Mouse (Mus musculus) heart, embryonic 14.5 days (tissue): ENCODE data around the gene Ebf1. TPM values are rescaled to one million over a fixed set of nuclear protein-coding genes. Genes with fewer than 3 reads are reported as not detected.

Experiments
- ATAC-seq: fragments of 200-750 bp; cut with Nextera tagmentation; 2 replicates; pipeline ENCODE4 v1.8.0; 2017; ENCODE audit warnings: low read depth, moderate TSS enrichment; ENCODE audit not compliant: insufficient number of reproducible peaks, insufficient read depth, low FRiP score
- H3K27ac ChIP-seq, 2 experiments: fragments of 200-500 bp in 1 of 2; fragments of 300-500 bp in 1 of 2; sonication (generic) in 1 of 2; replicated peaks in 1 of 2; 2 replicates each; pipeline ENCODE4 v1.5.1; 2012 to 2014; ENCODE audit warnings: low read depth in 2 of 2, low read length in 2 of 2, control low read depth in 1 of 2, mild to moderate bottlenecking in 1 of 2, mixed read lengths in 1 of 2; ENCODE audit not compliant: control insufficient read depth in 1 of 2, insufficient read depth in 1 of 2
- H3K27me3 ChIP-seq: fragments of 300-500 bp; sonication (generic); 2 replicates; pipeline ENCODE4 v1.6.1; 2014; ENCODE audit warnings: mild to moderate bottlenecking, low read length, control low read depth; ENCODE audit not compliant: control insufficient read depth, insufficient read depth
- H3K36me3 ChIP-seq: fragments of 300-500 bp; sonication (generic); 2 replicates; pipeline ENCODE4 v1.6.1; 2014; ENCODE audit warnings: mild to moderate bottlenecking, control low read depth, low read length, mixed read lengths; ENCODE audit not compliant: control insufficient read depth, insufficient read depth
- H3K4me1 ChIP-seq, 2 experiments: fragments of 200-500 bp in 1 of 2; fragments of 300-500 bp in 1 of 2; sonication (generic) in 1 of 2; 2 replicates each; pipeline ENCODE4 v1.6.1; 2012 to 2014; ENCODE audit warnings: low read length in 2 of 2, control low read depth in 1 of 2, mixed read lengths in 1 of 2; ENCODE audit not compliant: control insufficient read depth in 2 of 2, insufficient read depth in 2 of 2
- H3K4me2 ChIP-seq: fragments of 300-500 bp; sonication (generic); 2 replicates; pipeline ENCODE4 v1.6.1; 2014; ENCODE audit warnings: mild to moderate bottlenecking, low read length
- H3K4me3 ChIP-seq, 2 experiments: fragments of 200-500 bp in 1 of 2; fragments of 300-500 bp in 1 of 2; sonication (generic) in 1 of 2; 2 replicates each; pipeline ENCODE4 v1.5.1; 2012 to 2014; ENCODE audit warnings: low read length in 2 of 2, mild to moderate bottlenecking in 2 of 2, control low read depth in 1 of 2, low read depth in 1 of 2, moderate library complexity in 1 of 2; ENCODE audit not compliant: control insufficient read depth in 1 of 2, insufficient read depth in 1 of 2
- H3K9ac ChIP-seq: fragments of 300-500 bp; sonication (generic); 2 replicates; pipeline ENCODE4 v1.6.1; 2014; ENCODE audit warnings: mild to moderate bottlenecking, low read length
- H3K9me3 ChIP-seq: fragments of 300-500 bp; sonication (generic); 2 replicates; pipeline ENCODE4 v1.6.1; 2016; ENCODE audit warnings: low read length, control low read depth; ENCODE audit not compliant: control insufficient read depth
- WGBS: fragments of 180-500 bp; shearing (Covaris S2); extraction: QIAGEN DNeasy Blood & Tissue Kit; methylation state at CpG from one replicate; pipeline ENCODE4 v1.1.7; 2014; 5-methylcytosine and 5-hydroxymethylcytosine counted together
- polyA plus RNA-seq: library from polyadenylated mRNA; unstranded; fragments of >200 nt; fragmentation: Nextera tagmentation; extraction: Ambion mirVana; gene quantifications from 2 replicates; pipeline ENCODE4 v1.2.1, GENCODE M21; 2014

Gene Ebf1
- polyA plus RNA-seq, 1 experiment from 2014 or later, result 17.0 TPM

GRCm38 (mm10) chr11:44906456-44906855, 289.3 kb downstream of the Ebf1 start:
- peaks cover 5 to 6% of the 10 kb centered on the region in 2 experiments; a peak in 3 of 4 replicates for H3K4me1 ChIP-seq
- H3K27me3 ChIP-seq, result no peaks in the 10 kb centered on the region
- no peak overlapping the region for H3K4me3 ChIP-seq
- 60% methylated on average over 5 of the region's 5 CpGs for WGBS
- H3K9me3 ChIP-seq, result no peaks in the 10 kb centered on the region
- H3K4me2 ChIP-seq, result no peak overlapping the region
- H3K27ac ChIP-seq, result no peak overlapping the region
- ATAC-seq, result no peak
- H3K36me3 ChIP-seq, result no peaks in the 10 kb centered on the region
- no peak overlapping the region for H3K9ac ChIP-seq

- no peak overlapping the region for H3K9ac ChIP-seq
- no peak for ATAC-seq
- no peak overlapping the region for H3K4me3 ChIP-seq
- H3K27ac ChIP-seq, result no peak overlapping the region
- 61% methylated on average over 1 of the region's 1 CpGs for WGBS
- no peaks in the 10 kb centered on the region for H3K9me3 ChIP-seq
- H3K36me3 ChIP-seq, result no peaks in the 10 kb centered on the region
- no peaks in the 10 kb centered on the region for H3K27me3 ChIP-seq
- H3K4me2 ChIP-seq, result no peak overlapping the region
- H3K4me1 ChIP-seq, result peaks cover 6 to 7% of the 10 kb centered on the region in 2 experiments; a peak in 2 of 4 replicates
Observed at GRCm38 (mm10) chr11:44911765-44912164, 294.6 kb downstream of the Ebf1 start.

- H3K4me1 ChIP-seq, result peaks cover 6 to 7% of the 10 kb centered on the region in 2 experiments; a peak in 2 of 4 replicates
- H3K9ac ChIP-seq, result no peak overlapping the region
- ATAC-seq, result no peak
- no peak overlapping the region for H3K4me3 ChIP-seq
- 66% methylated on average over 5 of the region's 5 CpGs for WGBS
- H3K27me3 ChIP-seq, result no peaks in the 10 kb centered on the region
- H3K27ac ChIP-seq, result no peak overlapping the region; a peak in 1 of 4 replicates
- H3K4me2 ChIP-seq, result no peak overlapping the region
- no peaks in the 10 kb centered on the region for H3K36me3 ChIP-seq
- H3K9me3 ChIP-seq, result no peaks in the 10 kb centered on the region
Observed at GRCm38 (mm10) chr11:44913806-44914205, 296.7 kb downstream of the Ebf1 start.

- 71% methylated on average over 8 of the region's 8 CpGs for WGBS
- no peak for ATAC-seq
- Histone ChIP-seq H3K4me3 (no peak overlapping the region), H3K9me3 (no peaks in the 10 kb centered on the region), H3K27me3 (no peaks in the 10 kb centered on the region), H3K36me3 (no peaks in the 10 kb centered on the region), H3K9ac (no peak overlapping the region), H3K27ac (no peak overlapping the region), H3K4me2 (no peak overlapping the region), H3K4me1 (peaks cover 4 to 6% of the 10 kb centered on the region in 2 experiments; a peak in 2 of 4 replicates)
Observed at GRCm38 (mm10) chr11:44917059-44917458, 299.9 kb downstream of the Ebf1 start.

- no peak overlapping the region for H3K4me3 ChIP-seq
- no peak overlapping the region for H3K27ac ChIP-seq
- H3K27me3 ChIP-seq, result no peaks in the 10 kb centered on the region
- peaks cover 4 to 5% of the 10 kb centered on the region in 2 experiments; a peak in 2 of 4 replicates for H3K4me1 ChIP-seq
- H3K4me2 ChIP-seq, result no peak overlapping the region
- 53% methylated on average over 3 of the region's 3 CpGs for WGBS
- H3K9me3 ChIP-seq, result no peaks in the 10 kb centered on the region
- H3K9ac ChIP-seq, result no peak overlapping the region
- no peaks in the 10 kb centered on the region for H3K36me3 ChIP-seq
- no peak for ATAC-seq
Observed at GRCm38 (mm10) chr11:44923138-44923537, 306.0 kb downstream of the Ebf1 start.

- peak; percentile 59; the same call in 1 of the 2 replicates for ATAC-seq
- no peak overlapping the region for H3K9ac ChIP-seq
Observed at GRCm38 (mm10) chr11:44923868-44924508, 306.9 kb downstream of the Ebf1 start.

GRCm38 (mm10) chr11:44924896-44925295, 307.8 kb downstream of the Ebf1 start:
- Histone ChIP-seq H3K4me3 (no peak overlapping the region), H3K9me3 (no peaks in the 10 kb centered on the region), H3K36me3 (no peaks in the 10 kb centered on the region), H3K4me2 (no peak overlapping the region), H3K27ac (no peak overlapping the region), H3K4me1 (peaks cover 4 to 5% of the 10 kb centered on the region in 2 experiments; a peak in 2 of 4 replicates), H3K9ac (no peak overlapping the region), H3K27me3 (no peaks in the 10 kb centered on the region)
- ATAC-seq, result no peak
- 46% methylated on average over 8 of the region's 8 CpGs for WGBS

More at GRCm38 (mm10) chr11:44923868-44924508, 306.9 kb downstream of the Ebf1 start:
- Histone ChIP-seq H3K4me3 (no peak overlapping the region), H3K9me3 (no peaks in the 10 kb centered on the region), H3K36me3 (no peaks in the 10 kb centered on the region), H3K27me3 (no peaks in the 10 kb centered on the region), H3K4me2 (no peak overlapping the region), H3K4me1 (peaks cover 4 to 5% of the 10 kb centered on the region in 2 experiments; a peak in 2 of 4 replicates), H3K27ac (peak overlapping the region in 1 of 2 experiments; percentile 58; a peak in 1 of 4 replicates)
- 34% methylated on average over 10 of the region's 10 CpGs for WGBS
